Mouse (Mus musculus) adrenal gland, postnatal 0 days (tissue): ENCODE data around the gene 1700109H08Rik. TPM values are rescaled to one million over a fixed set of nuclear protein-coding genes. Genes with fewer than 3 reads are reported as not detected.

ENCODE experiments used
- polyA plus RNA-seq: library from polyadenylated mRNA; unstranded; fragments of >200 nt; fragmentation: Nextera tagmentation; extraction: Ambion mirVana; gene quantifications from 2 replicates; pipeline ENCODE4 v1.2.1, GENCODE M21; 2015

1700109H08Rik gene
- 0.90 and 1.4 TPM in 2 replicates for polyA plus RNA-seq

GRCm38 (mm10) chr5:3571266-3571665 is at the start of gene 1700109H08Rik:
1700109H08Rik (plus strand) TSS chr5:3571566.

DNA sequence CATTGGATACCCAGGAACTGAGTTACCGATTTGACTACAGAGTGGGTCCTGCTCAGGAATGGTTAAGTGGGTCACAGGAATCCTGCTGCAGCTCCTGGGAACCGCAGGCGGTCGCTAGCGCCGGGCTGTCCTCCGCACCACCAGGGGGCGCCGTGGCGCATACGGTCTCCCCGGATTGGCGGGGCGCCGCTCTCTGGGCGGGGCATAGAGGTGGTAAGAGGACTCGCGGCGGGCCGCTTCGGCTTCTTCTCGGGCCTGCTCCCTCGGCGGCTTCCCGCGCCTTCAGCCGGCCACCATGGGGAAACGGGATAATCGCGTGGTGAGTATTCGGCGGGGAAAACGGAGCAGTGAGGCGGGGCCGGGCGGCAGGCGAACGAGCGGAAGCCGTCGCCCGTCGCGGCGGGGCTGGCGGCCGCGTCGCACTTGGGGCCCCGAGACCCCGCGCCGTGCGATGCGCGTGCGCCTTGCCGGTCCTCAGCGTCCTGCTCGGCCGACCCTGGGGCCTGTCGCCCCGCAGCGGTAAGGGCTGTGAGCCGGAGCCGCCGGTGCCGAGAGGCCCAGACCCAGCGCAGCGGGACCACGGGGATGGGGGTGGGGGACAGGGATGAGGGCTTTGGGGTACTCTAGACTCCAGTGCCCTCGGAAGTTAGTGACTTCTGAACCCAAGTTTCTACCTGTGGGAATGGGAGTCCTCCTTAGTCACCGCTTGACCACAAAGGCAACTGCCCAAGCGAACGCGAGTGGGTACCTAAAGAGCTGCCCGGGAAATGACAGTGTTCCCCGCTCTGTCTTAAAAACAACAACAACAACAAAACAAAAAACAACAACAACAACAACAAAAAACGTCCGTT is 27.5 kb upstream of the 1700109H08Rik start, which contains the start of gene Fam133b:
TSS of gene Fam133b (plus strand) at position 205 of the 851 bp plus-strand sequence.

DNA sequence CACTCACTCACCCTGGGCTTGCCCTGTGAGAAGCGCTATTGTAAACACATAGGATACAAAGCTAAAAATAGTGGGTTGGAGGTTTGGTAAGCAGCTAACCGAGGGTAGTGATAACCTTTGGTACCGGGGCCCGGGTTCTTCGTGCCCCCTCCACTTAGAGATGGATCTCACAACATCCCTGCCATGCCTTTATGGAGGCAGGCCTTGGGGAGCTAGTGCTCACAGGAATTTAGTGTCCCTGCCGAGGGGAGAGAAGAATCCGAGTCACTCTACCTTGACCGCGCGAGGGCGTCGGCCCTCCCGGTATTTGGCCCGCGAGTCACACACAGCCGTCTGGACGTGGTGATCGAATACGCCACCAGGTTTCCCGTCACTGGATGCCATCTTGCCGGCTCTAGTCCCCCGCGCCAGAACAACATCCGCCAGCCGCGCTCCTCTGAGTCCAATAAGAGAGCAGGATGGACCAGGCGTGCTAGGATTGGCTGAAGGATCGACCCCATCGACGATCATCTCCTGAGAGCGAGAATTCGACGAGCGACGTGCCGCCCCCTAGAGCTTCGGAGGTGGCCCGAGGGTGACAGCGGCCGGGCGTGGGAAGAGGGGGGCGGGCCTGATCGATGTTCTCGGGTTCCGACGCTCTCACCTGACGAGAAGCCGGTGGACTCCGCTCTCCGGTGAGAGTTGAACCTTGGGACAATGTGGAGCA is 24.5 kb downstream of the 1700109H08Rik start, which contains the start of gene Pex1:
TSS of gene Pex1 (plus strand) at position 374 of the 706 bp plus-strand sequence.

GRCm38 (mm10) chr5:3596399-3596766 is 25.0 kb downstream of the 1700109H08Rik start, which contains the start of gene Rbm48:
Rbm48 (minus strand) TSS chr5:3596585.

Other genes with a start within 250 kb of the 1700109H08Rik start
- gene Cdk6, start 230.1 kb upstream of the 1700109H08Rik start, polyA plus RNA-seq: 12.9 and 23.4 TPM in 2 replicates
- 17.2 and 21.7 TPM in 2 replicates for gene Fam133b, start 27.7 kb upstream of the 1700109H08Rik start, polyA plus RNA-seq
- gene Pex1, start 24.5 kb downstream of the 1700109H08Rik start, polyA plus RNA-seq: 7.9 and 16.1 TPM in 2 replicates
- 6.5 and 11.8 TPM in 2 replicates for gene Rbm48, start 25.0 kb downstream of the 1700109H08Rik start, polyA plus RNA-seq
- not detected in 2 replicates for gene Tmbim7, start 79.6 kb downstream of the 1700109H08Rik start, polyA plus RNA-seq
- gene Gatad1, start 85.6 kb downstream of the 1700109H08Rik start, polyA plus RNA-seq: 59.6 and 74.0 TPM in 2 replicates
- gene Ankib1, start 231.4 kb downstream of the 1700109H08Rik start, polyA plus RNA-seq: 8.1 and 14.4 TPM in 2 replicates
- gene Krit1, start 231.6 kb downstream of the 1700109H08Rik start, polyA plus RNA-seq: 26.5 and 43.8 TPM in 2 replicates